Mouse (Mus musculus): ENCODE data around the gene Dlgap4. TPM values are rescaled to one million over a fixed set of nuclear protein-coding genes. Genes with fewer than 3 reads are reported as not detected.

The Dlgap4 gene
- polyA plus RNA-seq, 1 experiment from 2014 or later, result 124 TPM

DNA sequence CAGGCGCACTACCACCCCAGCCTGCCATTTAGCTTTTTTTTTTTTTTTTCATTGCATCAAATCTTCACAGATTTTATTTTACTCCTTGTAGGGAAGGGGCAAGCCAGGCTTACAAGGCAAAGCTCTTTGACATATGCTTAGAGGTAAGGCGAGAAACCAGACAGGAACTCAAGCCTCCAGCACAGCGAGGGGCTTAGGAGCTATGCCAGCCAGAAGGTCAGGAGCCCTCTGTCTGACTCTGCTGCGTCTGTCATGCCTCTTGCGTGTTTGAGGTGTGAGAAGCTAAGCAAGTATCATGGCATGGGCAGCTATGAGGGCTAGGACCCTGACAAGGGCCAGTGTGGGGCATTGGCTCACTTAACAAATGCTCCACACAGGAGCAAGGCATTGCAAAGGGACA is 53.8 kb downstream of the Dlgap4 start:
- Histone ChIP-seq H3K4me1 (peaks cover 6% of the 10 kb centered on the region), H3K27ac (no peak overlapping the region)
- 81% methylated on average over 5 of the region's 5 CpGs for WGBS

GRCm38 (mm10) chr2:156668625-156669024 is 55.1 kb downstream of the Dlgap4 start:
- H3K4me1 ChIP-seq, result peaks cover 6% of the 10 kb centered on the region
- 0 out of 2 replicates have a peak, but pooled peaks cover 7% of the 10 kb centered on the region for H3K27me3 ChIP-seq (ENCODE audit: low read depth, poor library complexity, severe bottlenecking)
- no peak for DNase-seq (ENCODE audit: low spot score)
- H3K9me3 ChIP-seq (replicated peaks), result no peaks in the 10 kb centered on the region
- H3K4me3 ChIP-seq, result no peak overlapping the region
- WGBS, result 88% methylated on average over 6 of the region's 6 CpGs
- H3K27ac ChIP-seq, result no peak overlapping the region
- no peaks in the 10 kb centered on the region for H3K36me3 ChIP-seq

More for the DNA sequence above, 53.8 kb downstream of the Dlgap4 start:
- Histone ChIP-seq H3K9me3 (replicated peaks) (no peaks in the 10 kb centered on the region), H3K36me3 (no peaks in the 10 kb centered on the region), H3K4me3 (no peak overlapping the region), H3K27me3 (ENCODE audit: low read depth, poor library complexity, severe bottlenecking) (0 out of 2 replicates have a peak, but pooled peaks cover 7% of the 10 kb centered on the region)
- DNase-seq (ENCODE audit: low spot score), result no peak

DNA sequence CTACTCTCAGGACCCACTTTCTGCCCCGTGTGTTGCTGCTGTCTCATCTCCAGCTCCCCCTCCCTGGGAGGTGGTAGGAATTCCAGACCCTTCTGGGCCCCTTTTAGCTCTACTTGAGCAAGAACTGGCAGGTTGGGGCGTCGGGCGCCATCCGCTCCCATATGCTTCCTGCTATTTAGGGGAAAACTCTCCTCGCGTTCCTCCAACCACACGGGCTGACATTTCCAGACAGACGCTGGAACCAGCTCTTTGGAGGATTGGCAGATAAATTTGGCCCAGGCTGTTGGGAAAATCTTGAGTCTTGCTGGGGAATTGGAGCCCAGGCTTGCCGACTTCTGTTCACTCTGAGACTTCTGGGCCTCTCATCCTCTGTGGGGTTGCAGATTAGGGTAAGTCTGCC is 59.8 kb downstream of the Dlgap4 start:
- H3K27ac ChIP-seq, result no peak overlapping the region
- no peaks in the 10 kb centered on the region for H3K9me3 ChIP-seq (replicated peaks)
- H3K27me3 ChIP-seq (ENCODE audit: low read depth, poor library complexity, severe bottlenecking), result no peaks in the 10 kb centered on the region
- H3K4me1 ChIP-seq, result no peaks in the 10 kb centered on the region
- 89% methylated on average over 10 of the region's 10 CpGs for WGBS
- no peaks in the 10 kb centered on the region for H3K36me3 ChIP-seq
- DNase-seq (ENCODE audit: low spot score), result no peak
- no peak overlapping the region for H3K4me3 ChIP-seq

GRCm38 (mm10) chr2:156673881-156674669 is 60.6 kb downstream of the Dlgap4 start:
- Histone ChIP-seq H3K4me1 (no peaks in the 10 kb centered on the region), H3K4me3 (no peak overlapping the region), H3K9me3 (replicated peaks) (no peaks in the 10 kb centered on the region), H3K36me3 (no peaks in the 10 kb centered on the region), H3K27ac (no peak overlapping the region), H3K27me3 (ENCODE audit: low read depth, poor library complexity, severe bottlenecking) (no peaks in the 10 kb centered on the region)
- WGBS, result 77% methylated on average over 8 of the region's 8 CpGs
- no peak for DNase-seq (ENCODE audit: low spot score)

DNA sequence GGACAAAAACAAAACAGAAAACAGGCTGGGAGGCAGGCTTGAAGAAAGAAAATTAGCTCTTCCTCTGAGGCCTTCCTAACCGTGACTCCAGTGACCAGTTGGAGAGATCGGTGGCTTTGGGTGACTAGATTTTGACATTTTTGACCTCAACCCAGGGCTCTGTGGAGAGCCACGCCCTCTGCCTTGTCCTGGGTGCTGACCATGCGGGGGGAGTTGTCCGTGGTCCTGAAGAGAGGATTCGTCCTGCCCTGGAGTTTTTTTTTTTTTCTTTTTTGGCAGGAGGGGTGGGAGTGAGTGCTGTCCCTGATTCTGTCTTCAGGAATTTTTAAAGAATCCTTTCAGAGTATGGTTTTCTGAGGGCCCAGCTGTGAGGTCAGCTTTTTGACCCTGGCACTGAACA is 63.4 kb downstream of the Dlgap4 start:
- 9% methylated on average over 6 of the region's 6 CpGs for WGBS
- Histone ChIP-seq H3K4me1 (peaks cover 6% of the 10 kb centered on the region), H3K4me3 (no peak overlapping the region), H3K36me3 (no peaks in the 10 kb centered on the region), H3K27ac (no peak overlapping the region), H3K9me3 (replicated peaks) (no peaks in the 10 kb centered on the region), H3K27me3 (ENCODE audit: low read depth, poor library complexity, severe bottlenecking) (no peaks in the 10 kb centered on the region)
- peak; percentile 59 for DNase-seq (ENCODE audit: low spot score)

DNA sequence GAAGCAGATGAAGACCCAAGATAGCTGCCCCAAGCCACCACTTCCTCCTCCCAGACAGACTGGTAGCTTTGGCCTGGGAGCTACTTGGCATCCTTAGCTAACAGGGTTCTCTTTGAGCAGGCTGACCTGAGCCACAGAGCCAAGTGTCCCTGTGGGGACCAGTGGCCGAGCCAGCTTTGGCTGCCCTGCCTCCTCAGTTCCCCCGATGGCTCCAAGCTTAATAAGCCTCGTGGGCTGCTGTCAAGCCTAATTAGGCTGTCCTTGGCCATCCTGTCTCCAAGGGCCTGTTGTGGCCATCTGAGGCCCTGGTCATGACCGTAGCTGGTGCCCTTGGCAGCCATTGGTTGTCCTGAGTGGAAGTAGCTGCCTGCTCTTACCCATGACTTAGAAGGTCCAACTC is 64.6 kb downstream of the Dlgap4 start:
- 92% methylated on average over 4 of the region's 4 CpGs for WGBS
- Histone ChIP-seq H3K9me3 (replicated peaks) (no peaks in the 10 kb centered on the region), H3K27me3 (ENCODE audit: low read depth, poor library complexity, severe bottlenecking) (no peaks in the 10 kb centered on the region), H3K4me1 (peaks cover 12% of the 10 kb centered on the region), H3K36me3 (no peaks in the 10 kb centered on the region), H3K27ac (no peak overlapping the region), H3K4me3 (no peak overlapping the region)
- no peak for DNase-seq (ENCODE audit: low spot score)

DNA sequence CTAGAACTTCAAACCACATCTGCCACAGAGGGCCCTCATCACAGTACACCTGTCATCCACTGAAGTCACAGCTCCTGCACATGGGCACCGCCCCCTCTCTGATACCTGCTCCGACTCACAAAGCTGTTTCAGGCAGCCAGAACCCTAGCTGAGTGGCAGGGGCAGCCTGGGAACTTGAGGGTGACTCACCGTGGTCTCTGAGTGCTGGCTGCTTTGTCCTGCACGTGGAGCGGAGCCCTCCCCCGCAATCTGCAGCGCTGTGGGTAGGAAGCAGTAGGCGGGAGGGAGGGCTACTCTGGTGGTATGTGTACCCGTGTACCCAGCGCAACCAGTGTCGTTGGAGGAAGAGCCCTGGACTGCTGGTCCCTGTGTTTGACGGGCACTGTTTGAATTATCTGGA is 69.5 kb downstream of the Dlgap4 start:
- H3K4me3 ChIP-seq, result no peak overlapping the region
- no peaks in the 10 kb centered on the region for H3K36me3 ChIP-seq
- H3K9me3 ChIP-seq (replicated peaks), result no peaks in the 10 kb centered on the region
- H3K4me1 ChIP-seq, result peaks cover 12% of the 10 kb centered on the region
- no peak for DNase-seq (ENCODE audit: low spot score)
- H3K27me3 ChIP-seq (ENCODE audit: low read depth, poor library complexity, severe bottlenecking), result peaks cover 14% of the 10 kb centered on the region
- WGBS, result 67% methylated on average over 12 of the region's 12 CpGs
- H3K27ac ChIP-seq, result no peak overlapping the region

DNA sequence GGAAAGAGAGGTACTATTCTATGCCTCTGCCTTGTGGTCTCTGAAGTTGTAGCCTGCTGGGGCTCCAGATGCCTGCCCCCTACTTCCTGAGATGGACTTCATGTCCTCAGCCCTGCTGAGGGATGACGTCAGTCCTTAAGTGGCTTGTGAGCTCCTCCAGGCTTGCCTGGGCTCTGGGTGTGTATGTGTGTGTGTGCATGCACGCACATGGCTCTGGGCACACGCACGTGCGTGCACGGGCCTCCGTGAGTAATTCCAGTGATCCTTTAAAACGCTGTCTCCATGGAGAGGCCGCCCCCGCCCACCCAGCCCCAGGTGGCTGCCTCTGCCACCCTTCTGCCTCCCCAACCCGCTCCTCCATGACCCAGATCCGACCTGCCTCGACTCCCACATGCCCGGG is 72.5 kb downstream of the Dlgap4 start:
- Histone ChIP-seq H3K4me1 (peaks cover 18% of the 10 kb centered on the region), H3K36me3 (no peaks in the 10 kb centered on the region), H3K4me3 (no peak overlapping the region), H3K9me3 (replicated peaks) (no peaks in the 10 kb centered on the region), H3K27me3 (ENCODE audit: low read depth, poor library complexity, severe bottlenecking) (peaks cover 38% of the 10 kb centered on the region), H3K27ac (no peak overlapping the region)
- no peak for DNase-seq (ENCODE audit: low spot score)
- 81% methylated on average over 13 of the region's 14 CpGs for WGBS

DNA sequence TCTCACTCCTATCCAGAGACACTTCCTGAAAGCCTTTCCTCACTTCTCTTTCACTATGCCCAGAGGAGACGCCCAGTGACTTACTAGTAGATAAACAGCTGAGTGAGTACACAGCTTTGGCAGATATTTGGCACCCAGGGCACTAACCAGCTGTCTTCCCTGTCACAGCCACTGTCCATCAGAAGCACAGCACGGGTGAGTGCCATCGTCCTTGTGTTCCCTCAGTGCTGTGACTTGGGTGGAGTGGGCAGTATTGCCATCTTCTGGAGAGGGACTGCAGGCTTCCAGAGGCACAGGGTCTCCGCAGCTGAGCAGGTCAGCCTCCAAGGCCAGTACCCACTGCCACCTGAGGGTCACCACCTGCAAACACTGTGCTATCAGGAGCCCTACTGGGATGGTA is 73.2 kb downstream of the Dlgap4 start:
- Histone ChIP-seq H3K4me1 (peaks cover 13% of the 10 kb centered on the region), H3K9me3 (replicated peaks) (no peaks in the 10 kb centered on the region), H3K27me3 (ENCODE audit: low read depth, poor library complexity, severe bottlenecking) (peaks cover 38% of the 10 kb centered on the region), H3K4me3 (no peak overlapping the region), H3K27ac (no peak overlapping the region), H3K36me3 (no peaks in the 10 kb centered on the region)
- DNase-seq (ENCODE audit: low spot score), result no peak
- 78% methylated on average over 4 of the region's 4 CpGs for WGBS

DNA sequence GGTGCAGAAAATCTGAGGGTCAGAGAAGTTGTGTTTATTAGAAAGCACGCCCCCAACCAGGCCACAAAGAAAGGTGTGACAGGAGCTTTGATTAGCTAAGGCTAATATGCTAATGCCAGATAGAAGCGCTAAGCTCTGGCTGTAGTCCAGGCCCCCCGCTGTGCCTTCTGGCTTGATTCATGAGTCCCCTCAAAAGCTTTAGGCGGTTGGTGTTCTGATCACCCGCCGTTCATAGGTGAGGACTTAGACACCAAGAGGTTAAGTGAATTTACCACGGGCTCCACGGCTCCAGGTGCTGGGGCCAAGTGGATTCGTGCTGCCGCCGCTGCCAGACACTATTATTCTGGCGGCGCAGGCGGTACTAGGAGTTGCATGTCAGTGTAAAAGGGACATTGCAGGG is 75.1 kb downstream of the Dlgap4 start:
- Histone ChIP-seq H3K9me3 (replicated peaks) (no peaks in the 10 kb centered on the region), H3K36me3 (no peaks in the 10 kb centered on the region), H3K4me3 (no peak overlapping the region), H3K4me1 (peaks cover 10% of the 10 kb centered on the region; the same call in 1 of the 2 replicates), H3K27ac (no peak overlapping the region), H3K27me3 (ENCODE audit: low read depth, poor library complexity, severe bottlenecking) (peaks cover 38% of the 10 kb centered on the region)
- 5% methylated on average over 14 of the region's 14 CpGs for WGBS
- DNase-seq (ENCODE audit: low spot score), result no peak

GRCm38 (mm10) chr2:156690833-156691232 is 77.3 kb downstream of the Dlgap4 start:
- peaks cover 10% of the 10 kb centered on the region; the same call in 1 of the 2 replicates for H3K4me1 ChIP-seq

GRCm38 (mm10) chr2:156691746-156692145 is 78.2 kb downstream of the Dlgap4 start:
- DNase-seq (ENCODE audit: low spot score), result no peak
- WGBS, result 60% methylated on average over 9 of the region's 9 CpGs
- H3K36me3 ChIP-seq, result no peaks in the 10 kb centered on the region
- H3K27me3 ChIP-seq (ENCODE audit: low read depth, poor library complexity, severe bottlenecking), result peaks cover 36% of the 10 kb centered on the region
- no peak overlapping the region for H3K27ac ChIP-seq
- peaks cover 10% of the 10 kb centered on the region; the same call in 1 of the 2 replicates for H3K4me1 ChIP-seq
- no peak overlapping the region for H3K4me3 ChIP-seq
- H3K9me3 ChIP-seq (replicated peaks), result no peaks in the 10 kb centered on the region

More at GRCm38 (mm10) chr2:156690833-156691232, 77.3 kb downstream of the Dlgap4 start:
- Histone ChIP-seq H3K27me3 (ENCODE audit: low read depth, poor library complexity, severe bottlenecking) (peaks cover 38% of the 10 kb centered on the region), H3K9me3 (replicated peaks) (no peaks in the 10 kb centered on the region), H3K4me3 (no peak overlapping the region), H3K36me3 (no peaks in the 10 kb centered on the region), H3K27ac (no peak overlapping the region)
- 42% methylated on average over 2 of the region's 2 CpGs for WGBS
- no peak for DNase-seq (ENCODE audit: low spot score)

GRCm38 (mm10) chr2:156693241-156693807 is 79.8 kb downstream of the Dlgap4 start:
- Histone ChIP-seq H3K4me3 (no peak overlapping the region), H3K27ac (no peak overlapping the region), H3K27me3 (ENCODE audit: low read depth, poor library complexity, severe bottlenecking) (peaks cover 25% of the 10 kb centered on the region), H3K4me1 (peaks cover 10% of the 10 kb centered on the region; the same call in 1 of the 2 replicates), H3K36me3 (no peaks in the 10 kb centered on the region), H3K9me3 (replicated peaks) (no peaks in the 10 kb centered on the region)
- 69% methylated on average over 11 of the region's 11 CpGs for WGBS
- no peak for DNase-seq (ENCODE audit: low spot score)

Data from limb, embryonic 10.5 days (tissue).